Mouse (Mus musculus) ES-E14 (cell line): ENCODE measurements around the gene Pld4.

Experiments
- HCFC1 ChIP-seq: IDR thresholded peaks from 2 replicates; pipeline ENCODE4 v1.6.1; 2012; ENCODE audit warnings: low read length, inconsistent platforms, borderline replicate concordance; ENCODE audit not compliant: insufficient read depth
- MAFK ChIP-seq: IDR thresholded peaks from 2 replicates; pipeline ENCODE4 v1.6.1; 2014; ENCODE audit warnings: mild to moderate bottlenecking, low read depth, low read length, inconsistent platforms; ENCODE audit not compliant: insufficient read depth
- ZC3H11A ChIP-seq: IDR thresholded peaks from 2 replicates; pipeline ENCODE4 v1.6.1; 2012; ENCODE audit warnings: low read depth, mild to moderate bottlenecking, inconsistent platforms, low read length, borderline replicate concordance

DNA sequence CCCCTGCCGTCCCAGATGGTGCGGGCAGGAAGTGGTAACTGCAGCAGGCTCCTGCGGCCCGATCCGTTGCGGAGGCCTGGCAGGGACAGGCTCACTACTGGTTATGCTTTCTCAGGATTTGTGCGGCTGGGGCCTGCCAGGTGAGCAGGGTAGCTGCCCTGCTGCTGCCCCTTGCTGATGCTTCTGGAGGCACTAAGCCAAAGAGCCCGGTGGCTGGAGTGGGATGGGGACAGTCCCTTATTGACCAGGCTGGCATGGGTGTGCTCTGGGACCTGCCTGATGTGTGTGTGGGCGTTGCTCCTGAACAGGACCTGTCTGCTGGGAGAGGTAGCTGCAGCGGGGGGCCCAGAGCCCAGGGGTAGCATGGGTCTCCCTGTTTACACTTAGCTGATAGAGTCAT lies 14.7 kb upstream of the Pld4 start:
- TF ChIP-seq MAFK (no peak), ZC3H11A (no peak), HCFC1 (no peak)
